Mouse (Mus musculus) forebrain, embryonic 10.5 days (tissue): Measurements from ENCODE around the gene Afmid. TPM values are rescaled to one million over a fixed set of nuclear protein-coding genes. Genes with fewer than 3 reads are reported as not detected.
"Not testable (repeated sequence)": the region's sequence is repeated elsewhere in the genome, so short reads cannot be mapped to it uniquely, and the experiment has no call there.

Experiments
- DNase-seq: peaks from one replicate; pipeline ENCODE4 v3.0.0-alpha.2; 2017; ENCODE audit warnings: low spot score; ENCODE audit errors: extremely low spot score
- H3K27ac ChIP-seq: fragments of 300-500 bp; sonication (generic); 2 replicates; pipeline ENCODE4 v1.5.1; 2016; ENCODE audit warnings: mild to moderate bottlenecking
- H3K27me3 ChIP-seq: fragments of 300-500 bp; sonication (generic); 2 replicates; pipeline ENCODE4 v1.6.1; 2016; ENCODE audit warnings: mild to moderate bottlenecking; ENCODE audit not compliant: poor library complexity, severe bottlenecking
- H3K36me3 ChIP-seq: fragments of 300-500 bp; sonication (generic); replicated peaks from 2 replicates; pipeline ENCODE4 v1.6.1; 2016; ENCODE audit warnings: mild to moderate bottlenecking, moderate library complexity
- H3K4me1 ChIP-seq: fragments of 300-500 bp; sonication (generic); 2 replicates; pipeline ENCODE4 v1.6.1; 2016
- H3K4me3 ChIP-seq: fragments of 300-500 bp; sonication (generic); 2 replicates; pipeline ENCODE4 v1.5.1; 2016; ENCODE audit warnings: mild to moderate bottlenecking, moderate library complexity
- H3K9me3 ChIP-seq: fragments of 300-500 bp; sonication (generic); 2 replicates; pipeline ENCODE4 v1.6.1; 2016; ENCODE audit warnings: mild to moderate bottlenecking, moderate library complexity
- WGBS: fragments of 180-500 bp; shearing (Covaris S2); methylation state at CpG from one replicate; pipeline ENCODE4 v1.1.7; 2016; 5-methylcytosine and 5-hydroxymethylcytosine counted together
- polyA plus RNA-seq: library from polyadenylated mRNA; unstranded; fragments of >200 nt; fragmentation: Nextera tagmentation; extraction: Ambion mirVana; gene quantifications from 2 replicates; pipeline ENCODE4 v1.2.1, GENCODE M21; 2016

The Afmid gene
- polyA plus RNA-seq, 1 experiment from 2014 or later, result 4.0 TPM

DNA sequence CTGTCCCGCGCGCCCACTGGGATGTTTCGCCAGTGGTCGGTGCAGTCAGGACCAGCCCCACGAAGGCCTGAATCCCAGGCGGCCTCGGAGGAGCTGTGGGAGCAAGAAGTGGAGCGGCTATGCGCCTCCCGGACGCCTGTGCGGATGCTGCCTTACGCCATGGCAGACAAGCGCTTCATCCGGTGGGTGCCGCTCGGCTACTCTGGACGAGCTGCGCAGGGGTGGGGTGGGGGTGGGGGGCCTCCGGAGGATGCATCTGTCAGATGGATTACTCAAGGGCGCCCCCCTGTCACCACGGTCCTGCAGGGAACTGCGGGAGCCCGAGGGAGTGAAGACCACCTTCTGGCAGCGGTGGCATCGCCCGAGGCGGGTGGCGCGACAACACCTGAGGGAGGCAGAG, 42.6 kb upstream of the Afmid start:
- Histone ChIP-seq H3K9me3 (no peaks in the 10 kb centered on the region), H3K27ac (peak overlapping the region; percentile 84), H3K36me3 (0 out of 2 replicates have a peak, but pooled peaks cover 1% of the 10 kb centered on the region), H3K4me3 (peak overlapping the region; percentile 55), H3K27me3 (peaks cover 77% of the 10 kb centered on the region), H3K4me1 (peaks cover 64% of the 10 kb centered on the region)
- WGBS, result 3% methylated on average over 31 of the region's 31 CpGs
- peak; percentile 65 for DNase-seq

DNA sequence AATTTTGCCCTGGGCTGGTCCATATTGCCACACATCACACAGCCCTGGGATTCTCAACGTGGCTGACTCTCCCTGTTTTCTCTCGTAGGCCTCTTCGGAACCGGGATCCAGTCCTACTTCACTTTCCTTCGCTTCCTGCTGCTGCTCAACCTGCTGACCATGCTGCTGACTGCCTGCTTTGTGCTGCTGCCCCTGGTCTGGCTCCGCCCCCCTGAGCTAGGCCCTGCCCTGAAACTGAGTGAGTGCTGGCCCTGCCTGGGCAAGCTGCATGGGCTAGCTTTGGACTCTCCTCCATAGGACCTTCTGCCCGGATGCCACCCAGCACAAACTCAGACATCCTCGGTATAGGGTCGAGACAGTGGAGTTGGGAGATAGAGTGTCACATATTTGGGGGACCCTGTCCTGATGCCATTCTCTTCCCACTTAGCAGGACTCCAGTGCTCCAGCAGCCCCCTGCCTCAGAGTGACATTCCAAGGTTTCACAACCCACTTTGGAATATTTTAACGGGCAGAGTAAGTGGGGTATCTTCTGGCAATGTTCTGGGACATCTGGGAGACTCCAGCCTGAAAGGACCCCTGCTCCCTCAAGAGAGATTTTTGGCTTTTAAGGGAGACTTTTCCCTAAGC, 41.9 kb upstream of the Afmid start:
- WGBS, result 32% methylated on average over 10 of the region's 10 CpGs
- DNase-seq, result peak; percentile 31
- H3K9me3 ChIP-seq, result no peaks in the 10 kb centered on the region
- H3K27me3 ChIP-seq, result peaks cover 70% of the 10 kb centered on the region
- H3K27ac ChIP-seq, result peak overlapping the region; percentile 84; the same call in 1 of the 2 replicates
- no peaks in the 10 kb centered on the region for H3K36me3 ChIP-seq
- H3K4me1 ChIP-seq, result peaks cover 57% of the 10 kb centered on the region
- H3K4me3 ChIP-seq, result peak overlapping the region; percentile 55

DNA sequence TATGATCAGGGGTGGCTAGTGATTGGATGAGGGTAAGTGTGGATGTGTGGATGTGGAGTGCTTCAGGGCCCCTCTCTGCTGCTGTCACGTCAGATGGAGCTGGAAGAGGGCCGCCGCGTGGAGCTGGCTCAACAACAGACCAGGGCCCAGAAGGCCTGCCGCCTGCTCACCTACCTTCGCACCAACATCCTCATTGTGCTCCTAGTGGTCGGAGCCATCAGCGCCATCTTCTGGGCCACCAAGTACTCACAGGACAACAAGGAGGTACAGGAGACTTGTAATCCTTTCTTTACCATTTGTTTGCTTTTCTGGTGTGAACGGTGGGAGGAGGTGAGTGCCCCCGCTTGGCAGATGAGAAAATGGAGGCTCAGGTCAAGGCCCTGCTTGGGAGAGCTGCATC, 39.4 kb upstream of the Afmid start:
- DNase-seq, result peak; percentile 57
- no peak overlapping the region for H3K4me3 ChIP-seq
- H3K27ac ChIP-seq, result peak overlapping the region; percentile 51; the same call in 1 of the 2 replicates
- H3K36me3 ChIP-seq, result no peaks in the 10 kb centered on the region
- peaks cover 45% of the 10 kb centered on the region for H3K4me1 ChIP-seq
- H3K9me3 ChIP-seq, result no peaks in the 10 kb centered on the region
- peaks cover 64% of the 10 kb centered on the region for H3K27me3 ChIP-seq
- 6% methylated on average over 10 of the region's 10 CpGs for WGBS

DNA sequence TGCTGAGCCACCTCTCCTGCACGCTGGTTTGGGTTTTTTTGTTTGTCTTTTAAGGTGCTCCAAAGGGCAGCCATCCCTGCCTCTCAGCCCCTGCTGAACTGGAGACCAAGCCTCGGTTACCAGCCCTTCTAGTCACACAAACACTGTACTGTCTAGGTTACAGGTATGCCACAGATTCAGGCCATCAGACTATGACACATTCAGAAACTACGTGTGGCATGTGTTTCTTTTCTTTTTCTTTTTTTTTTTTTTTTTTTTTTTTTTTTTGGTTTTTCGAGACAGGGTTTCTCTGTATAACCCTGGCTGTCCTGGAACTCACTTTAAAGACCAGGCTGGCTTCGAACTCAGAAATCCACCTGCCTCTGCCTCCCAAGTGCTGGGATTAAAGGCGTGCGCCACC, 37.2 kb upstream of the Afmid start:
- not testable (repeated sequence) for H3K27ac ChIP-seq, H3K36me3 ChIP-seq, DNase-seq, H3K4me3 ChIP-seq, H3K9me3 ChIP-seq
- 89% methylated on average over 7 of the region's 7 CpGs for WGBS
- peaks cover 63% of the 10 kb centered on the region for H3K27me3 ChIP-seq
- H3K4me1 ChIP-seq, result peaks cover 36% of the 10 kb centered on the region

DNA sequence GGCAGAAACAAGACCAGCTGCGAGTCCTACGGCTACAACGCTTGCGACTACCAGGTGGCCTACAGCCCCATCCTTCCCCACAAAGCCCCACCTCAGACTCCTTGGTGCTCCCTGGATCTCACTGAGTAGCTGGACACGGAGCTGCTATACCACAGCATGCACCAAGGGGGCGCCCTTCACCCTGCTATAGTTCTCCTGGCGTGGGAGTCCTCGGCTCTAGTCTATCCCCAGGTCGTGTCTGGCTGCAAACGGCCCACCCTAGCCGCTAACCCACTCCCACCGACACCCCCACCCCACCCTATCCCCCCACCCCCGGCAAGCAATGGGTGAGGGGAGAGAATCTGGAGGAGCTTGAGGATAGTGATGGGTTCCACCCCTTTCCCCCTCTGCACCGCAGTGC, 35.4 kb upstream of the Afmid start:
- Histone ChIP-seq H3K36me3 (no peaks in the 10 kb centered on the region), H3K27ac (peak overlapping the region; percentile 27; the same call in 1 of the 2 replicates), H3K27me3 (peaks cover 50% of the 10 kb centered on the region), H3K4me1 (peaks cover 35% of the 10 kb centered on the region), H3K9me3 (no peaks in the 10 kb centered on the region), H3K4me3 (peak overlapping the region; percentile 36)
- 7% methylated on average over 14 of the region's 14 CpGs for WGBS
- DNase-seq, result peak; percentile 73

DNA sequence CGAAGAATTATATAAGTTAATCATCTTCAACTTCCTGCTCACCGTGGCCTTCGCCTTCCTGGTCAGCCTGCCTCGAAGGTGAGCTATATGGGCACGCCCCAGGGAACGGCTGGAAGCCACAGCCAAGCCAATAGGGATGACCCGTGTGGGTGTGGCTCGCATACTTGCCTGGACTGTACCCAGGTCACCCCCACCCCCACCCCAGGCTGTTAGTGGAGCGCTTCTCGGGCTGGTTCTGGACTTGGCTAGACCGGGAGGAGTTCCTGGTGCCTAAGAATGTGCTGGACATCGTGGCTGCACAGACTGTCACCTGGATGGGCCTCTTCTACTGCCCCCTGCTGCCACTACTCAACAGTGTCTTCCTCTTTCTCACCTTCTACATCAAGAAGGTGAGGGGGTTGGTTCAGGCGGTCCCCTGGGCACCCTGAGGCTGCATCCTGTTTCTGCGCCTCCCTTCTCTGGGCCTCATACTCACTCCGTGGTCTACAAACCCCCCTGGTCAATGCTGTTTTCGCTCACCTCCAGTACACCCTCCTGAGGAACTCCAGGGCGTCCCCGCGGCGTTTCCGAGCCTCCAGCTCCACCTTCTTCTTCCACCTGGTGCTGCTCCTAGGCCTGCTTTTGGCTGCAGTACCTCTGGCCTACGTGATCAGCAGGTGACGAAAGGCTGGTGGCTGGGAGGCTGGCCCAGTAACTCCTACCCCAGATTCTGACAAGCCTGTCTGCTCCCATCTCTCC, 34.9 kb upstream of the Afmid start:
- H3K4me3 ChIP-seq, result peak overlapping the region; percentile 36
- peaks cover 45% of the 10 kb centered on the region for H3K27me3 ChIP-seq
- 31% methylated on average over 23 of the region's 23 CpGs for WGBS
- no peaks in the 10 kb centered on the region for H3K36me3 ChIP-seq
- H3K27ac ChIP-seq, result peak overlapping the region; percentile 27; the same call in 1 of the 2 replicates
- H3K4me1 ChIP-seq, result peaks cover 35% of the 10 kb centered on the region
- no peak for DNase-seq
- no peaks in the 10 kb centered on the region for H3K9me3 ChIP-seq

DNA sequence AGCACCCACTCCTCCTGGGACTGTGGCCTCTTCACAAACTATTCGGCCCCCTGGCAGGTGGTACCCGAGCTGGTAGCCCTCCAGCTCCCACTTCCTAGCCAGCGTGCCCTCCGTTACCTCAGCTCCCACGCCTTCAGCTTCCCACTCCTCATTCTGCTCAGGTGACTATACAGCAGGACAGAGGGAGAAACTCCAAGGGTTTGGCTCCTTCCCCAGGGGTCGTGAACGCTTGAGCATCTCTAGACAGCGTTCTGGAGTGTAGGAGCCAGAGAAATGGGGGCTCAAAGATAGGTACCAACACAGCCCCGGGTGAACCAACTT, 34.3 kb upstream of the Afmid start:
- DNase-seq, result no peak
- Histone ChIP-seq H3K27me3 (peaks cover 43% of the 10 kb centered on the region), H3K9me3 (no peaks in the 10 kb centered on the region), H3K4me3 (no peak overlapping the region), H3K36me3 (no peaks in the 10 kb centered on the region), H3K27ac (0 out of 2 replicates have a peak overlapping the region, but pooled peaks have one; percentile 27), H3K4me1 (peaks cover 32% of the 10 kb centered on the region)
- WGBS, result 87% methylated on average over 9 of the region's 9 CpGs

DNA sequence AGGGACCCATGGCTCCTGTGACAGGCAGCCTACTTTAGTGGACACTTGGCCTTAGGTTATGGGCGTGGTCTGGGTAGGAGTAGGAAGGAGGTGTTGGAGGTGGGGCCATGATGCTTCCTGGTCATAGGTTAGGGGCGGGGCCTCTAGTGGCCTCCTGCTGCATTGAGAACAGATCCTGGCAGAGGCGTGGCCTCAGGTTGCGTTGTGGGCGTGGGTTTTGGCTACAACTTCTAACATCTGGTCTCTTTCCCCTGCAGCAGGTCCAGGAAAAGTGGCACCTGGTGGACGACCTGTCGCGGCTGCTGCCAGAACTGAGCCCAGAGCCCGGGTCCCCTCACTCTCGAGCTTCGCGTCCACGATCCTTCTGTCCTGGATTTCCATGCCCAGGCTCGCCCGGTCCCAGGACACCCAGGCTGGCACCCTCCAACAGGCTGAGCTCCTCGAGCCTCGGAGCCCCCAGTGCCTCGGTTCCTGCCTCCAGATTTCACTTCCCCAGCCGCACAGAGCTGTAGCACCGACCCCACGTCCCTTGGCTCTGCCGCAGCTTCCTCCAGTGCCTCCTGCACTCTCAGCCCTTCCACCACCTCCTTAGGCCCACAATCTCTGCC, 33.3 kb upstream of the Afmid start:
- WGBS, result 5% methylated on average over 22 of the region's 22 CpGs
- Histone ChIP-seq H3K36me3 (no peaks in the 10 kb centered on the region), H3K27me3 (peaks cover 43% of the 10 kb centered on the region), H3K27ac (0 out of 2 replicates have a peak overlapping the region, but pooled peaks have one; percentile 36), H3K4me1 (peaks cover 36% of the 10 kb centered on the region), H3K9me3 (no peaks in the 10 kb centered on the region), H3K4me3 (peak overlapping the region; percentile 30)
- DNase-seq, result no peak

DNA sequence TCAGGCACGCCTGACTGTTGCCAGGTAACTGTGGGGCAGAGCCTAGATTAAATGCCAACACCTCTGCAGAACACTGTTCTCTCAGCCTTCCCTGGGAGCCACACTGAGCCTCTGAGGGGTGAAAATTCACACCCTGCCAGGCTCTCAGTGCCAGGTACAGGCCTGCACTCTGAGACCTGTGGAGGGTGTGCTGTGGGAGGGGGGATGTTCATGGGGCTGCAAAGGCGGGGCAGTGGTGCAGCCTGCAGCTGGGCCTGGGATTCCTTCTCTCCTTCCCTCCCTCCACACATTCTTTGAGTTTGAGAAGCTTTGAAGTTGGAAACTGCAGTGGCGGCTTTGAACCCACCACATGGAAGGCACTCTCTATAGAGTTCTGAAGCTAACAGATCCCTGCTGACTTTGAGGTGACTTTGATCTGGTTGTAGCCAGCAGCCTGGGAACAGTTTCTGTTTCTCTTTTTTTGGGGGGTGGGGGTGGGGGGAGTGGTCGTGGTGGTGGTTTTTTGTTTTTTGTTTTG, 31.6 kb upstream of the Afmid start:
- no peaks in the 10 kb centered on the region for H3K36me3 ChIP-seq
- DNase-seq, result no peak
- H3K9me3 ChIP-seq, result no peaks in the 10 kb centered on the region
- no peak overlapping the region for H3K4me3 ChIP-seq
- peaks cover 50% of the 10 kb centered on the region for H3K27me3 ChIP-seq
- H3K27ac ChIP-seq, result no peak overlapping the region
- WGBS, result 67% methylated on average over 4 of the region's 4 CpGs
- peaks cover 45% of the 10 kb centered on the region for H3K4me1 ChIP-seq

DNA sequence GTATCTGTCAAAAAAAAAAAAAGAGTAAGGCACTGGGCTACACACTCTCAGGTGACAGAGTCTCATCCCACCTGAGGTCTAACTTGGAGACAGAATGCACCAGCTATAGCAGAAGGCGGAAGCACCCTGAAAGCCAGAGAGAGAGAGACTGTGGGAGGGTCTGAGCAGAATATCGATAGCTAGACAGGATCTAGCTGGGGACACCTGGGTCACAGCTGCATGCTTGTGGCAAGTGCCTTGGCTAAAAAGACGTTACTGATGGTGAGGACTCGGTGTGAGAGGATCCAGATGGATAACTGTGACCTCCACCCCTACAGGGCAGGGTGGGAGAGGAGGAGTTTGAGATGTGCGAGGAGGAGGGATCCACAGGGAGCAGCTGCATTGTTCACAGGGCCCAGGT, 28.8 kb upstream of the Afmid start:
- H3K4me3 ChIP-seq, result no peak overlapping the region
- WGBS, result 54% methylated on average over 5 of the region's 5 CpGs

DNA sequence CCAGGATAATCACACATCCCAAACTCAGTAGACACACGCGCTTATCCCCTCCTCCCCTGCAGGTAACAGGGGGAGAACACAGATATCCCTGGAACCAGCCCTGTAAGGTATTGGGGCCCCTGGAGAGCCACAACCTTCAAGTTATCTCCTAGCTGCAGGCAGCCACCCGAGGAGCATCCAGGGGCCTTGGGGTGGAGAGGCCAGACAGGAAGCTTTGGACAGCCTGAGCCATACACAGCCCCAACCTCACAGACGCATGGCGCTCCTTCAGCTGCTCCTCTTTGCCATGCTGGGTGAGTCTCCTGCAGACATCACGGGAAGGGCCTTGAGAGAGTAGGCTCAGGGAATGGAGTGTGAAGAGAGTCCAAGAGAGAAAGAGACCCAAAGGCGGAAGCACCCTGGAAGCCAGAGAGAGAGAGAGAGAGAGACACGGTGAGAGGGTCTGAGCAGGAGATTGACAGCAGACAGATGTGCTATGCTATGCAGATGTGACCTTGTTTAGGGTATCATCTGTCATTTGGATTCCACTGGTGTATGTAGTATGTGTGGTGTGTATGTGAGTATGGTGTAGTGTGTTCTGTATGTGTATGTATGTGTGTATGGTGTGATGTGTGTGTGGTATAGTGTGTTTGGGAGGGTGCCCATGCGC, 28.1 kb upstream of the Afmid start, which contains the start of gene 6030468B19Rik:
Gene 6030468B19Rik, plus strand, starts transcription at position 150 of the 649 bp plus-strand sequence.
- Histone ChIP-seq H3K4me3 (peak within 1 kb of the TSS; percentile 27), H3K9me3 (no peaks in the 10 kb centered on the region), H3K27ac (peak within 1 kb of the TSS; percentile 67), H3K36me3 (no peaks in the 10 kb centered on the region), H3K4me1 (peaks cover 21% of the 10 kb centered on the region), H3K27me3 (peaks cover 19% of the 10 kb centered on the region)
- 67% methylated on average over 9 of the region's 9 CpGs for WGBS
- DNase-seq, result no peak

More for the DNA sequence above, 28.8 kb upstream of the Afmid start:
- H3K9me3 ChIP-seq, result no peaks in the 10 kb centered on the region
- H3K27me3 ChIP-seq, result peaks cover 26% of the 10 kb centered on the region
- no peaks in the 10 kb centered on the region for H3K36me3 ChIP-seq
- DNase-seq, result no peak
- H3K27ac ChIP-seq, result no peak overlapping the region
- peaks cover 28% of the 10 kb centered on the region for H3K4me1 ChIP-seq

DNA sequence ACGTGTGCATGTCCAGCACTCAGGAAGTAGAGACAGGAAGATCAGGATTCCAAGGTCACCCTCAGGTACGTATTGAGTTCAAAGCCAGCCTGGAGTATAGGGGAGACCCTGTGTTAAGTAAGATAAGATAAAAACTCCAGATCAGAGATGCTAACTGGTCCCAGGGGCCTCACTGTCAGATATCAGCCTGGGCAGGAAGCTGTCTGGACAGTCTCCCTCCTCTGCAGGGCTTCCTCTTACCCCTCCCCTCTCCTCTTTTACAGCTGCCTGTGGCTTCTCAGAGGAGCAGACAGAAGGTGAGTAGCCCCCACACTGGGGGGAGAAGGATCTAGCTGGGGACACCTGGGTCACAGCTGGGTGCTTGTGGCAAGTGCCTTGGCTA, 27.6 kb upstream of the Afmid start:
- H3K4me3 ChIP-seq, result peak overlapping the region; percentile 27

More for the DNA sequence above, 27.6 kb upstream of the Afmid start:
- Histone ChIP-seq H3K27me3 (peaks cover 15% of the 10 kb centered on the region), H3K9me3 (no peaks in the 10 kb centered on the region), H3K36me3 (no peaks in the 10 kb centered on the region), H3K4me1 (peaks cover 22% of the 10 kb centered on the region), H3K27ac (peak overlapping the region; percentile 67)
- WGBS, result 59% methylated on average over 2 of the region's 2 CpGs
- DNase-seq, result no peak
